Mouse (Mus musculus): ENCODE data around the gene Dact3. TPM values are rescaled to one million over a fixed set of nuclear protein-coding genes. Genes with fewer than 3 reads are reported as not detected.
A peak's percentile ranks its signal among the peaks of the same experiment; 100 is the strongest.

Dact3 gene
- total and polyA plus RNA-seq, 3 experiments, result 0.31 to 2.1 TPM; not detected in 1

GRCm38 (mm10) chr7:16841078-16841477 lies 34.0 kb upstream of the Dact3 start:
- Histone ChIP-seq H3K4me1 (ENCODE audit: control insufficient read depth in 1 of 2, insufficient read depth in 2 of 2, low read length in 2 of 2) (peaks cover 0 to 5% of the 10 kb centered on the region in 2 experiments; a peak in 3 of 4 replicates), H3K9me3 (replicated peaks; ENCODE audit: insufficient read depth, low read length) (no peaks in the 10 kb centered on the region), H3K36me3 (ENCODE audit: control insufficient read depth in 1 of 2, insufficient read depth in 2 of 2, low read length in 2 of 2) (0 out of 4 replicates have a peak, but pooled peaks cover 0 to 2% of the 10 kb centered on the region in 2 experiments), H3K27ac (ENCODE audit: control insufficient read depth, low read depth, low read length) (no peak overlapping the region), H3K27me3 (ENCODE audit: control insufficient read depth in 1 of 2, insufficient read depth in 2 of 2, low read length in 2 of 2) (no peaks in the 10 kb centered on the region), H3K9ac (ENCODE audit: control insufficient read depth, low read depth, low read length, poor library complexity, severe bottlenecking) (no peak overlapping the region), H3K79me2 (ENCODE audit: control insufficient read depth, insufficient read depth, low read length, poor library complexity) (peaks cover 5% of the 10 kb centered on the region; the same call in 1 of the 2 replicates), H3K4me3 (ENCODE audit: control insufficient read depth in 1 of 2, insufficient read depth in 1 of 2, low read depth in 2 of 2, low read length in 2 of 2) (no peak overlapping the region)
- TF ChIP-seq RCOR1 (IDR thresholded peaks at IDR 0.05; ENCODE audit: low read depth, low read length), result no peak
- no peak for TF ChIP-seq POLR2AphosphoS5 (IDR thresholded peaks at IDR 0.05; ENCODE audit: borderline replicate concordance, low read depth, low read length)
- TF ChIP-seq TAL1 (IDR thresholded peaks at IDR 0.05; ENCODE audit: low read length), result no peak
- no peak for TF ChIP-seq ZC3H11A (IDR thresholded peaks at IDR 0.05; ENCODE audit: low read depth, low read length)
- no peak for TF ChIP-seq ZKSCAN1 (IDR thresholded peaks at IDR 0.05; ENCODE audit: low read depth, low read length)
- TF ChIP-seq E2F4 (IDR thresholded peaks at IDR 0.05; ENCODE audit: borderline replicate concordance, low read depth, low read length), result no peak
- TF ChIP-seq TBP (IDR thresholded peaks at IDR 0.05; ENCODE audit: low read depth, low read length), result no peak
- no peak for DNase-seq (ENCODE audit: low read depth, low spot score)

- peaks cover 5% of the 10 kb centered on the region; the same call in 1 of the 2 replicates for H3K79me2 ChIP-seq (ENCODE audit: control insufficient read depth, insufficient read depth, low read length, poor library complexity)
- no peak for TF ChIP-seq USF2 (IDR thresholded peaks at IDR 0.05; ENCODE audit: borderline replicate concordance in 1 of 2, insufficient read depth in 1 of 2, low read depth in 1 of 2, low read length in 2 of 2)
- no peak for TF ChIP-seq CHD1 (IDR thresholded peaks at IDR 0.05; ENCODE audit: low read depth, low read length)
- TF ChIP-seq EP300 (IDR thresholded peaks at IDR 0.05; ENCODE audit: low read depth in 1 of 2, low read length in 2 of 2), result no peak
- no peak for TF ChIP-seq ZC3H11A (IDR thresholded peaks at IDR 0.05; ENCODE audit: low read depth, low read length)
- no peak for TF ChIP-seq CTCF (IDR thresholded peaks at IDR 0.05 in 2 of 3, conservative IDR thresholded peaks at IDR 0.05 in 1 of 3; ENCODE audit: control insufficient read depth in 1 of 3, insufficient read depth in 1 of 3, low read depth in 2 of 3, low read length in 3 of 3, poor library complexity in 1 of 3, severe bottlenecking in 1 of 3)
- TF ChIP-seq GABPA (IDR thresholded peaks at IDR 0.05; ENCODE audit: low read depth, low read length), result no peak
- no peak for TF ChIP-seq POLR2AphosphoS5 (IDR thresholded peaks at IDR 0.05; ENCODE audit: borderline replicate concordance, low read depth, low read length)
- no peak for TF ChIP-seq CHD2 (IDR thresholded peaks at IDR 0.05; ENCODE audit: low read length)
- no peak for TF ChIP-seq TCF12 (IDR thresholded peaks at IDR 0.05; ENCODE audit: low read depth, low read length)
- no peak for TF ChIP-seq E2F4 (IDR thresholded peaks at IDR 0.05; ENCODE audit: borderline replicate concordance, low read depth, low read length)
- no peak for TF ChIP-seq ZMIZ1 (IDR thresholded peaks at IDR 0.05; ENCODE audit: low read depth, low read length)
- no peak for TF ChIP-seq MYC (IDR thresholded peaks at IDR 0.05; ENCODE audit: low read depth, low read length)
- peaks cover 0 to 5% of the 10 kb centered on the region in 2 experiments; a peak in 3 of 4 replicates for H3K4me1 ChIP-seq (ENCODE audit: control insufficient read depth in 1 of 2, insufficient read depth in 2 of 2, low read length in 2 of 2)
- H3K4me3 ChIP-seq (ENCODE audit: control insufficient read depth in 1 of 2, insufficient read depth in 1 of 2, low read depth in 2 of 2, low read length in 2 of 2), result peak overlapping the region; percentile 72 to 100; a peak in 3 of 4 replicates
- no peaks in the 10 kb centered on the region for H3K9me3 ChIP-seq (replicated peaks; ENCODE audit: insufficient read depth, low read length)
- 0 out of 4 replicates have a peak, but pooled peaks cover 0 to 2% of the 10 kb centered on the region in 2 experiments for H3K36me3 ChIP-seq (ENCODE audit: control insufficient read depth in 1 of 2, insufficient read depth in 2 of 2, low read length in 2 of 2)
- H3K9ac ChIP-seq (ENCODE audit: control insufficient read depth, low read depth, low read length, poor library complexity, severe bottlenecking), result peak overlapping the region; percentile 80
- DNase-seq (ENCODE audit: low read depth, low spot score), result no peak
- H3K27me3 ChIP-seq (ENCODE audit: control insufficient read depth in 1 of 2, insufficient read depth in 2 of 2, low read length in 2 of 2), result no peaks in the 10 kb centered on the region
- H3K27ac ChIP-seq (ENCODE audit: control insufficient read depth, low read depth, low read length), result peak overlapping the region; percentile 25; the same call in 1 of the 2 replicates
Observed at GRCm38 (mm10) chr7:16841561-16842560, 33.3 kb upstream of the Dact3 start.

Data from MEL (cell line).